Mouse (Mus musculus) lung, postnatal 36 days (tissue): ENCODE data around the gene Cldn18.
A peak's percentile ranks its signal among the peaks of the same experiment; 100 is the strongest.

Experiments
- DNase-seq: peaks from one replicate; pipeline ENCODE4 v3.0.0; 2022; ENCODE audit warnings: mixed read lengths

The Cldn18 gene

DNA sequence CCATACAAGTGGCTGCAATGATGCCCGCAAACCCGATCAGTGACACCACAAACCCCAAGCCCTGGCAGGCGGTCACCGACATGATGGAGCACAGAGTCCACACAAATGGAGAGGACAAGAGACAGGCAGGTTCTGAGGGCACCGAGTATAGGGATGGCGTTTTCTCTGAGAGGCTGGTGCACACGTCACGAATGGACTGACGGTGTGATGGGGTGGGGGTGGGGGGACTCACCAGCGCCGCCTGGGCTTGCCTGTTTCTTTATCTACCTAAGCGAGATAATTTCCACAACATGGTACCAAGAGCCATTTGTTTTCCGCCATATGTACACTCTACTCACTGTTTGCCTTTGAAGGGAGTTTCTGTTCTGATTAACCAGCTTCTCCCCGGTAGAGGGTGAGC, at the start of gene Cldn18:
Gene Cldn18, minus strand, starts transcription at position 134 of the 400 bp plus-strand sequence.
- no peak for DNase-seq

DNA sequence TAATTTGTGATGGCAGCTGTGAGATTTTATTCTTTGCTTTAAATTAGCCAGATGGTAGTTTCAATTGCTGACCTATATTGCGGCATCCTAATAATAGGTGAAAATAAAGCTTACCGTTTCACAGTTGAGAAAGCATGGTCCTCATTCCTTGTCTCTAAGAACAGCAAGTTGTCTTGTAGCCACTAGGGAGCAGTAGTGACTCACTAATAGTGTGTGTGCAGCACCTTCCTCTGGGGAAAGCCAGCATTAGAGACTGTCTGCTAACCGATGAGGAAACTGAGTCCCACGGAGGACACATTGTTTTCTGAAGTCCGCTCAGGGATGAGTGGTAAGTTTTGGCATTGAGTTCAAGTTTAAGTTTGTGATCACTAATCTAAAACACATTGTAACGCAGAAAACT, 46.5 kb upstream of the Cldn18 start:
- DNase-seq: peak; percentile 12

DNA sequence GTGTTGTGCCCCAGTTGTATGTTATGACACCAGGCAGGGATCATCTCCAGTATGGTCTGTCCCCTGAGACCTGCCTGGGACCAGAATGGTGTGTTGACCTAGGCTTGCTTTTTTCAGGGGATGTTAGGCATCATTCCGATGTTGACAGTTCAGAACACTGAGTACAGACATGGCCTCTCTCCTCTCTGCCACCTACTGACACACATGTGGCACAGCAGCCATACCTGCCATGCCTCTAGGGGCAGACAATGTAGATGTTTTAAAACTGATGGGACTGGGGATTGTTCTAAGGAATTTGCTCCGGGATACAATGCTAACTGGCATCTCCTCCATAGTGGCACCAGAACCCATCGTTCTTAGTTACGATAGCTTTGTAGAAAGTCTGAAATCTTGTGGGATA, 33.2 kb upstream of the Cldn18 start:
- DNase-seq: peak; percentile 7

DNA sequence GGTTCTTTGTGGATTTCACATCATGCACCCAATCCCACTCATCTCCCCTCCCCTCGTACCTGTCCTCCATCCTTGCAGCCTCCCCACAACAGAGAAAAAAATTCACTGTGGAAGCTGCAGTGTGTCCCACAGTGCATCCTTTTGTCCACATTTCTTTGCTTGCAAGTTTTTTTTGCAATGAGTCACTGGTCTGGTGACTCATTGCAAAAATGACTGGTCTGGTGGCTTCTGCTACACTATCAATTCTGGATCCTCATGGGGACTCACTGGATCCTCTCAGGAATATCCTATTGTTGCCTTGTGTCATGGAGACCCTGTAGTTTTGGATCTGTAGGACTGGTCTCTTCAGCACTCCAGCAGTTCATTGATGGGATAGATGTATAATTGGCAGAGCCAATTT, 31.2 kb upstream of the Cldn18 start:
- DNase-seq: no peak

DNA sequence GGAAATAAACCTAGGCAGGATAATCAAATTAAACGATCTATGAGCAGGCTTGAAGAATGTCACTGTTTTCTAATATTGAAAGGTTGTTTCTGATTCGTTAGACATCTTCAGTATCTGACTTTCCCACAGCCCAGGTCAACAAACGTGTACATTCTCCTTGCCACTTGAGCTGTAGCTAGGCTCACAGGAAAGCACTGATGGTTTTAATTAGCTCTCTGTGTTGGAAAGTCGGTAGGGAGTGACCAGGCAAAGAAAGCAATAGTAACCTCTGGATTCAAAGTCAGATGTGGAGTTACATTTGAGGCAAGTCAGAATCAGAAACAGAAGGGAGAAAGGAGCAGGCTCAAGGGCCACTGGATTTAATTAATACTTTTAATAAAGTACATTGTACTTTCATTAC, 30.7 kb upstream of the Cldn18 start:
- DNase-seq: no peak

DNA sequence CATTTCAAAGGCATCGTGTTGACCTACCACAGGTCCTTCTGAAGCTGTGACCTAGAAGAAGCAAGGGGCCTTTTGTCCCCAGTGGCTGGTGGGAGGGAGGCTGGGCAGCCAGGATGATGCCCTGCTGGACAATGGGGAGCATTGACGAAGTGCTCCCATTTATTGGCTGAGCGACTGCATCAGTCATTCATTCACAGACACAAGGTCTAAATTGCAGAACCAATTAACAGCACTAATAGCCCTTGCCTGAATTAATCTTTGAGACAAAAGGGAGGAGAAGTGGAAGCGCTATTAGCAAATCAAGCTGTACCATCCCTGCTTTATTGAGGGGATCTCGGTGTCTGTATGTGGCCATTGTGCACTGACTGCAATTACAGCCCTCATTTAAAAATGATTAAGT, 27.5 kb upstream of the Cldn18 start:
- DNase-seq: no peak

DNA sequence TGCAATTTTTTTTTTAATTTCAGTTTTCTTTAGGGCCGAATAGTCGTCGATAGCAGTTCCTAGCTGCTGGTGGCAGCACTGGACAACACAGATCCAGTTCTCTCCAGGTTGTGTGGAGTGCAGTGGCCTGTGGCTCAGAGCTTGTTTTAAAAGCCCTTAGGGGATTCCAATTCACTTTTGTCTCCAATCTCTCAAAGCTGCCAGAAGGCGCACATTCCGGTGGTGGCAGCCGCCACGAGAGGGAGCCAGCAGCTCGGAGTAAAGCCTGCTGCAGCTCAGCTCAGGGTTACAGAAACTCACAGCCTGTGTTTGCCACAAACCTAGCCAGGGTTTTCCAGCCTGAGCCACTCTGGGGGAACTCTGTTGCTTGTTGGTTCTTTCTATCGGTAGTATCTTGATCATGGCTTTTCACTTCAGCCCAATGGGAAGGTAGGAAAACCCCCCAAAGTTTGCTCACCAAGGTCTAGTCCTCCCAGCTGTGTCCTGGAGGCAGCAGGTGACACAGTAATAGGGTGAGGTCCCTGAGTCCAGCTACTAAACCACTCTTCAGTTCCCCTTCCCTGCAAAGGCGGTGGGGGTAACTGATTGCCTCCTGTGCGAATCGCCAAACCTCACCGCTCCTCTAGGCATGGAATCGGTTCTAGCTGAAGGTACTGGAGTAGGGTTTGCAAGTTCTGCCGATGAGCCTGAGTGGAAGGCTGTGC, 13.0 kb upstream of the Cldn18 start:
- DNase-seq: peak; percentile 82

DNA sequence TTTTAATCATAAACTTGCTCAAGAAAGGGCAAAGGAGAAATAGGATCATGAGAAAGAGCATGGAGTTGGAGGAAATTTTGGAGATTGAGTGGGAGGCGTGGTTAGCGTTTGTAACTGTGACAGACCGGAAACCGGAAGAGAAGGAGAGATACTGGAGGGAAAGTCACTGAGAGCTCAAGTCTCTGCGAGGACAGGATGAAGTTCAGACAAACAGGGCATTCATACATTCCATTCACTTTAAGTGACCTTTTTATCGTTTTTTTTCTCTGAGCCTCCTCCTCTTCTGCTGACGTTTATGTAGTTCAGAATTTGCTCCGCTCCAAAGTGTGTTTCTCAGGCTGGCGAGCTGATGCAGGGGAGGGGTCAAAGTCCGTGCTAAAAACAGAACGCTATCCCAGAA, 10.8 kb upstream of the Cldn18 start:
- DNase-seq: no peak

DNA sequence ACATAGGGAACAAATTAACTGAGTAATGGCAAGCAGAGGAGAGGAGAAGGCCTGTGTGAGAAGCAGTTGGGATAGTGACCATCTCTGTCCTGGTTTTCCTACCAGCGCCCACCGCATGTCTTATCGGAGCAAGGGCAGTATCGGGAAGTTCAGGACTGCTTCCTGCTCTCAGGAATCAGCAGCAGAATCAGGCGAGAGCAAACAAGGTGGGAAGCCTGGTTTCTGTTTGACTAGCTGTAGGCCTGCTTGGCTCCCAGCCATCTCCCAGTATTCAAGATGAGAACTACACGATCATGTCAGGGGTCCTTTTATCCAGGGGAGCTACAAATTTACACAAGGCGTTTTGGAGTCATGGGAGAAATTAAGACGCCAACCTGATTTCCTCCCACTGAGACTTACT, 8.2 kb upstream of the Cldn18 start:
- DNase-seq: peak; percentile 50

DNA sequence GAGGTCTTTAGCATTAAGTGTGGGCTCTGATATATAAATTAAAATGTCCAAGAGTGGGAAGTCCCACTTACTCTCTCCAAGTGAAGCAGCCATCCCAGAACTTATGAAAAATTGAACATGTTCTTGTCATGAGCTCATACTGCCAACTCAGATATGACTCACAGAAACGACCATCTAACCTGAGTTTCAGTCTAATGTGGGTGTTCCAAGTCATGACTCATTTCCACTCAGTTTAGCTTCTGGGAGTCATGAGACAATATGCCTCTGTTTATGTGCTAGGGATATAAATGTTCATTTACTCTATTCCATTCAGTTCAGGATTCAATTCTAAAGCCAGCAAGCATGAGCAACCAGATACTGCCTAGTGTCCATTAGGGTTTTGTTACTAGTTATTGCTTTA, 2.9 kb upstream of the Cldn18 start:
- DNase-seq: no peak

DNA sequence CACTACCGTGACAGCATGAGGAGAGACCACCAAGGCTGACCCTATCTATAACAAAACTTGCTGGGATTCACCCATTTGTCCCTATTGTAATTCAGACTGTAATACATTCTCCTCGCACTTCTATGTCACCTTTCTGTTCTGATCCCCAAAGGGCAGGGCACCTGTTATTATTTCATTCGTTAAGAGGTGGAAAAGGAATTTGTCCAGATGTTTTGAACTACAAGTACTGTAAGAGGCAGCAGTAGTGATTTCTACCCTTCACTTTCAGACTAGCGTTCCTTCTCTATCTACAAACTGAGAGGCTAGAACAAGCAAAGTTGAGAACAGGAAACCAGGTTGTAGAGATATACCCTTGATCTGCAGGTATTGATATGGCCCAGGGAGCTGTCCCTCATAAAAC, 6.8 kb downstream of the Cldn18 start:
- no peak for DNase-seq

DNA sequence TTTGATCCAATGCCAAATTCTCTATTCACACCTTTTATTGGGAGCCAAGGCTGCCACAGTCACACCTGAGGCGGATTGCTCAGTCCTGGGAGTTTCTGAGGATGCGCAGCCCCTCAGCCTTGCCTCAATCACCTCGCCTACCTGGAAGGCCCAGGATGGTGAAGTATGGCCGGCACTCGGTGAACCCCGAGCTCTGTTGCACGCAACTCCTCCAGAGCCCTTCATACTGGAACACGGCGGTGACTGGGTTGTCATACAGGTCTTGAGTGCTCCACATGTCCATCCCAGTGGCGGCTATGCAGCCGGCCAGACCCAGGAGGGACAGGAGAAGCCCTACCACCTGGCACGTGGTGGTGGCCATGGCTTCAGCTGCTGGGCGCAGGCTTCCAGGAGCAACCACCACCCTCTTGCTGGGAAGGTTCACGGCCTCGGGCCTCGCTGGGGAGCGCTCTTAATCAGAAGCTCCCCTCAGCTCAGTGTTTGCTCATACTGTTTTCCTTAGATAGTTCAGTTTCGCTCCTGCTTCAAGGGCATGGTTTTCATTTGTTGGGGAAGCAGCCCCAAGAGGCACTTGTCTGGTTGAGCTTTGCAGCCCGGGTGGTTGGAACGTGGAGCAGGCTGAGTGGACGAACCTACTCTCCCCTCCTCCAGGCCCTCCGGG, 7.3 kb downstream of the Cldn18 start:
- DNase-seq: peak; percentile 77

DNA sequence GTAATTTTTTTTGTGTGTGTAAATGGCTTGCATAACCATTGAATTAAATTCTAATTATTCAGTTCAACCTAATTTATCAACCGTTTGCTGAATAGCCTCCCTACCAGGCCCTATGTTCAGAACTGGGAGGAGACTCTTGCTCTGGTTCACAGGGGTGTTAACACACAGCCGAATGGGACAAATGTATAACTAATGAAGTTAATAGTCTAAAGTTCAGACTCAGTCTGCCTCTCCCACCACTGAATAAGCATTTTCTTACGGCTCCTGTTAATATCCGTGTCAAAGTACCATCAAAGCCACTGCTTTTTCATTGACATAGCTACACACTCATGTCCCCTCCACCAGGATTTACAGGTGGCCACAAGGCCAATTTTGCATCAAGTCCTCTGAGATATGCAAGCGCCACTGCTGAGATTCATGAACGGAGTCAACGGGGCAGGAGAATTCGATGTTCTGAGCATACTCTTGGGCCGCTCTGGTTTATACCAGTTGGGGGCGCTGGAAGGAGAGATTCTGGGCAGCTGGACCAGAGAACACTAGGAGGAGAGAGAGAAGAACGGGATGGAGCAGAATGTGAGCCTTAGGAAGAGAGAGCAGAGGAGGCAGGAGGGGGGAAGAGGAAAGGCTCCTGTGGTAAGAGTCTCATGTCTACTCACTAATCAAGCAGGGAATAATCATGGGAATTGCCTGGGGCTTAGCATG, 9.5 kb downstream of the Cldn18 start:
- peak; percentile 79 for DNase-seq

DNA sequence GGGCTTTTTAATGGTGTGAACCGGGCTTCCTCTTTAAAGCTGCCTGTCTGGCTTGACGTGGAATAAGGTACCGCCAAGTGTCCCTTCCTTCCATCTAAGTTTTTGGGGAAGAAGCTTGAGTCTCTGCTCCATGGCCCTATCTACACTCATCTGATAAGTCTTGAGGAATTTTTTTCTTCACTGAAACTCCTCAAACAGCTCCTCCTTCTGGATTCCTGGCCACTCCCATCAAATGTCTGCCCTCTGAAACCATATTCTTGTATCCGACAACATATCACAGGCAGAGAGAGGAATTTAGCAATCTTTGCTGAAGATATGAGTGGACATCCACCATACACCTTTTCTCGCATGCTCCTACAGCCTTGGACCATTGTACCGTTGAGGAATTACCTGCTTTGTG, 10.8 kb downstream of the Cldn18 start:
- DNase-seq: no peak

DNA sequence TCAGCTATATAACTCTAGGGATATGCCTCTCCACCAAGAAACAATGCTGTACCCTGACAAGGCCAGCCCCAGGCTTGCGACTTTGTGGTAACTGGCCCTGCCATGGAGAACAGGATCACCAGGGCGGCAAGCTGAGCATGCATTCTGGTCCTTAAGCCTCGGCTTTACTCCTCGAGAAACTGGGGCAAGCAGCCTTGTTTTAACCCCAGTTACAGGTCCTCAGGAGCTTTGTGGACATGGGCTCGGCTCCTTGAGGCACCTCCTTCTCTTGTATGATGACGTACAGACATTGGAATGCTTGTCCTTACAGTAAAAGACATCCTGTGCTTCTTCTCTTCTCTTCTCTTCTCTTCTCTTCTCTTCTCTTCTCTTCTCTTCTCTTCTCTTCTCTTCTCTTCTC, 13.4 kb downstream of the Cldn18 start:
- DNase-seq: peak; percentile 45

DNA sequence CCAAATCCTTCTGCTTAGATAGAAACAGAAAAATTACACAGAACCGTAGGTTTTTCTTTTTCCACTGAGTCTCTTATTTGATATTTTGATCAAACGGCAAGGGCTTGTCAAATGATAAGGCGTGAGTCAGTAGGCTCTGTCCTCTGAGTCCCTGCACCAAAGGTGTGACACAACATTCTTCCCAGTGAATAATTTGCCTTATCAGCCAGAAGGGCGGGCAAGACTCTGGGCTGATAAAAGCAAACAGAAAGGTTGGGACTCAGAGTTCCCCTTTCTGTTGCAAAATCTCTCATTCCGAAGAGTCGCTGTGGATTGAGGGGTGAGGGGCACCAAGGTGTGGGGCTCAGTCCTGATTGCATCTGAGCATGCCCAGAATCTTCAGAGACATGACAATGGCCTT, 14.9 kb downstream of the Cldn18 start:
- peak; percentile 58 for DNase-seq

DNA sequence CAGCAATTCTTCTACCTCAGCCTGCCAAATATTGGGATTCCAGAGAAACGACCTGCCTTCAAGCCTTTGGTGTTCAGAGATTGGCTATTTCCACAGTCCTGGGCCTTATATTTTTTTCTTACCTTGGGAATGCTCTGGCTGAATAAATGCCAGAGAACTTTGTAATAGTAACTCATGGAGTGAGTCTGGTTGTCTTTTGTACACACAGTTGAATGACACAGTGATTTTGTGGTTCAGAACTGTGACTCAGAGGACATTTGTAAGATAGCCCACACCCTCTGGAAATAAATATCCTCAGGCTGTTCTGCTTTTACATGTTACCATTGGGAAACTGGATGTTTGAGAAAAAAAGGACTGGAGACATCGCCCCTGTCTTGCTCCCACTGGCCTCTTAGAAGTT, 15.9 kb downstream of the Cldn18 start:
- DNase-seq: no peak

DNA sequence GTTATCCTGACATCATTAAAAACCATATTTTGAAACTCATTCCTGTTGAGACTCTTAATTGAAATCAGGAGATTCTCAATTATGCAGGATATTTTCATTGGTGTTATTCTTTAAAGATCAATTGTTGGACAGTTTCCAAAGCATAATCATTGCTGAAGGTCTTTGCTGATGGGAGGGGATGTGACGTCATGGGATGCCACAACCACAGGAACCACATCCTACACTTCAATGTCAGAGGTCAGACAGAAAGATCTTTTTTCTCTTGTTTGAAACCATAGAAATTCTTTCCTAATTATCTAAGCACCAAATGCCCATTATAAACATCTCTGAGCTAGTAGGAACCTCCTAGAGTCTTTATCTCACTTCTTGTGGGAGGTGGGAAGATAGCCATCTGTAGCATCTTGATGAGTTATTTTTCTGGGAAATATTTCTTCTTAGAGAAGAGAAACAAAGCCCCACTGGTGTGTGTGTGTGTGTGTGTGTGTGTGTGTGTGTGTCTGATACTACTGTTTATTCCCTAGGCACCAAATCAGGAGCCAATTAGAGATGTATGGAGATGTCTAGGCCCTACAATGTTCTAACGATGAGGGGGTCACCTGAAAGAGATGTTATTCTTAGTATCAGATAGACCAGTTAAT, 17.2 kb downstream of the Cldn18 start:
- no peak for DNase-seq

DNA sequence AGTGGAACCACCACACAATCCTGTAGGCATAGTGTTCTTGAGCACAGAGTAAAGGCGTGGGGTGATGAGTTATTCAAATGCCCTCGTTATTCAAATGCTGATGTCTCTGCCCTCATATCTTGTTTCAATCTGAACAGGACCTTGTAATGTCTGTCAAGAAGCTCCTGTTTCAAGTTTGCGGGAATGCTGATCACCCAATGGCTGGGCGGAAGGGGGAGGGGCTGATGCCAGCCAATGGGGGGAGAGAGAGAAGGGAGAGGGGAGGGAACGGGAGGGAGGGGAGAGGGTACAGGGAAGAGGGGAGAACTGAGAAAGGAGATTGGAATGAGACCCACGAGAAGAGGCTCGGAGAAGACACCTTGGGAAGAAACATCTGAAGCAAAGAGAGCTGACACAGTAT, 22.1 kb downstream of the Cldn18 start:
- DNase-seq: no peak

DNA sequence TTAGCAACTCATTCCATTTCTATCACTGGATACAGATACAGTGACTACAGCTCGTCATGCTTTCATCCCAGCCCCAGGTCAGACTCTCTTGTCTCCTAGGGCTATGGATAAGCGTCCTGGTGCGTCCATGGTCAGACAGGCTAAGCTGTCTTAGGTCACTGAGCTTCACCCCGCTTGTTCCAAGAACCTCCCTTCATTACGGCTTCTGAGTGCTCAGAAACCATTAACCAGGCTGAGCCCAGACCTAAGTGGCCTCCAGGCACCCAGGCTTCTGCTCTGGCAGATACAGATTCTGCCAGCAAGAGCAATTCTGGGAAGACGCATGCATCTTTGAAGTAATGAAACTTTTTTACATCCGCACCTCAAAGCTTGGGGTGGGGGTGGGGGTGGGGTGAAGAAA, 26.7 kb downstream of the Cldn18 start:
- no peak for DNase-seq

DNA sequence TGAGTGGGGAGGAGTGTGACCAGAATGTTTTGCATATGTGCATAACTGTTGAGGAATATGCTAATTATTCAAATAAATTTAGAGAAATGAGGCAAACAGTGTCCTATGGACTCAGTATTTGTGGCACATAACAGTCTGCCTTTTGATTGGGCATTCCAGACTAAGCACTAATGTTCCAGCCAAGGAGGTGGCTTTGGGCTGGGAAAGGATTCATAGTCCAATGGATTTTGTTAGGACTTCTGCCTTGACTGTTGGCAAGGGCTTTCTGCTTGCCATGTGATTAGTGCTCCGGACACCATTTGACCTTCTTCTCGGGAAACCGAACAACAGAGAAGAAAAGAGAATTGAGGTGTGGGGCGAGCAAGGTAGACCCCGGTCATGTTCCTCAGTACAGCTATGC, 27.3 kb downstream of the Cldn18 start:
- DNase-seq: no peak

DNA sequence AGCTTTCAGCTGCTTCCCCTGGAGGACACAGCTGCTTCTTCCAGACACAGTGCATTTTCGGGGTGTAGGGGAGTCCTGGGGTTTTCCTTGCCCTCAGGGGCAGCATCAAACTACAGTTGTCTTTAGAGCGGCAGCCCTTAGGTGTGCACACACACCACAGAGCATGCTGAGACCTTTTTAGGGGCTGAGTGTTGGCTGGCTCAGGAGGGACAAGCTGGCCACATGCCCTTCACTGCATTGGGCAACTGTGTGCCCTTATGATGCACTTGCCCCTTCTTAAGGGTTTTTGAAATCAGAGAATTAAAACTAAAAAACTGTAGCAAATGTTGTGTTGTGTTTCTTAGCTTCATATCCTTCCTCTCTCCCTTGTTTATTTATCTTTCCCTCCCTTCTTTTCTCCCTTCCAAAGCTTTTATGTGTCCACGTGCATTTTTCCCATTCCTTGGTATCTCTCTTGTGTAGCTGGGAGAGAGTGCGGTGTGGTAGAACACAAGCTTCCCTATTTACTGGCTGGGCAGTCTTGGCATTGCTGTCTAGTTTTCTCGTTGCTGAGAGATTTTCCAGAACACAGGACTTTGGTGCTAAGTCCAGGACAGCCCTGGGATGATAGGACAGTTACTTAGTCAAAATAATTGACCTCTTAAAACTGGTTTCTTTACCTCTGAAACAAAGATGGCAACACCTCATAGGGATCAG, 31.4 kb downstream of the Cldn18 start:
- peak; percentile 67 for DNase-seq

DNA sequence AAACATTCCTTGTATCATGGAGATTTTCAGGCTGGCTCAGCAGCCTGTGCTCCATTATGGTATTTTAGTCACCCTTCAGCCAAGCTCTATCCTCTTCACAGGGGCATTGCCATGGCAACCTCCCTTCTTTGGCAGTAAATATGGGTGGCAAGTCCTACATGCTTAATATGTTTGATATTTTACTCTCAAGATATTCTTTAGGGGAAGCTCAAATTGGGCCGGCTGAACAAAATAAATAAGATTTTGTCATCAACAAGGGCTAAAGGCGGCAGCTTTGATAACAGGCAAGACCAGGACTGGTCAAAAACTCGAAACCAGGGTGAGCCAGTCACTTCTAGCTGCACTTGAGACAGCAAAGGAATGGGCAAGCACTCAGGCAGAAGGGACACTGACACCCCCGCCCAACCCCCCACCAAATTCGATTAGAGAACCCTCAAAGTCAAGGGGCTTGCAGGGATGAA, 32.0 kb downstream of the Cldn18 start:
- peak; percentile 88 for DNase-seq
